13 mouse cellular contexts compared by ENCODE assay signal in the genomic region with DNA sequence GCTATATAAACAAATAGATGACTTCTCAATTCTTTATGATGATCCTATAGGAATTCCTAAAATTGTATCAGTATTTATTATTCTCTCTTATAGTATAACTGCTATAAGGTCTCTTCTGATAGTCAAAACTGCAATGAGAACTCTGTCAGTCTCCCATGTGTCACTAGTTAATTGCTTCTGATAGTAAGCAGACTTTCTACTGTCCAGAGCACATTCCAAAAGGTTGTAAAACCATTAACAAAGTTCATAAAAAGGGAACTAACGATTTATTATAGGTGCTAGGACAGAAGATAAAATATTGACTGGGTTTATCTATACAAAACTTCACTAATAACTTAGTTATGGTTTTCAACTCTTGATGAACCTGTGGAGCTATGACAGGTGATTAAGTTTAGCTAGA. TPM values are rescaled to one million over a fixed set of nuclear protein-coding genes. Genes with fewer than 3 reads are reported as not detected.
"Had no signal": no experiment of that assay in that cellular context is flagged by ENCODE, and none has a peak within 500 bp of the region (broad histone marks: within the 10 kb centered on the region; RNA-seq: fewer than 3 reads in every experiment).

No protein-coding gene starts in this region.

RNA-seq across cellular contexts. Expression of a gene that starts 4.9 kb away (rescaled TPM):
- polyA plus RNA-seq: neural tube, embryonic 13.5 days; neural tube, embryonic 14.5 days; neural tube, embryonic 15.5 days; small intestine, adult 2 months; spleen, adult 2 months; stomach, embryonic 14.5 days; stomach, embryonic 15.5 days; stomach, embryonic 16.5 days; stomach, postnatal 0 days; testis, adult 2 months; thymus, adult 2 months; thymus, postnatal 0 days; urinary bladder, adult 2 months had no signal

RNA-seq across cellular contexts. Expression of a gene that starts 15.7 kb away (rescaled TPM):
- polyA plus RNA-seq: neural tube, embryonic 13.5 days; neural tube, embryonic 14.5 days; neural tube, embryonic 15.5 days; small intestine, adult 2 months; spleen, adult 2 months; stomach, embryonic 14.5 days; stomach, embryonic 15.5 days; stomach, embryonic 16.5 days; stomach, postnatal 0 days; testis, adult 2 months; thymus, adult 2 months; thymus, postnatal 0 days; urinary bladder, adult 2 months had no signal

RNA-seq across cellular contexts. Expression of a gene that starts 35.7 kb away (rescaled TPM):
- polyA plus RNA-seq: neural tube, embryonic 13.5 days; neural tube, embryonic 14.5 days; neural tube, embryonic 15.5 days; small intestine, adult 2 months; spleen, adult 2 months; stomach, embryonic 14.5 days; stomach, embryonic 15.5 days; stomach, embryonic 16.5 days; stomach, postnatal 0 days; testis, adult 2 months; thymus, adult 2 months; thymus, postnatal 0 days; urinary bladder, adult 2 months had no signal

RNA-seq across cellular contexts. Expression of a gene that starts 41.7 kb away (rescaled TPM):
- polyA plus RNA-seq: neural tube, embryonic 13.5 days; neural tube, embryonic 14.5 days; neural tube, embryonic 15.5 days; small intestine, adult 2 months; spleen, adult 2 months; stomach, embryonic 14.5 days; stomach, embryonic 15.5 days; stomach, embryonic 16.5 days; stomach, postnatal 0 days; testis, adult 2 months; thymus, adult 2 months; thymus, postnatal 0 days; urinary bladder, adult 2 months had no signal

RNA-seq across cellular contexts. Expression of a gene that starts 54.0 kb away (rescaled TPM):
- polyA plus RNA-seq: neural tube, embryonic 13.5 days; neural tube, embryonic 14.5 days; neural tube, embryonic 15.5 days; small intestine, adult 2 months; spleen, adult 2 months; stomach, embryonic 14.5 days; stomach, embryonic 15.5 days; stomach, embryonic 16.5 days; stomach, postnatal 0 days; testis, adult 2 months; thymus, adult 2 months; thymus, postnatal 0 days; urinary bladder, adult 2 months had no signal
